Mouse (Mus musculus): ENCODE data around the gene Slc35b1. TPM values are rescaled to one million over a fixed set of nuclear protein-coding genes. Genes with fewer than 3 reads are reported as not detected.

Gene Slc35b1
- polyA plus RNA-seq, 1 experiment from 2014 or later: 92.7 TPM

DNA sequence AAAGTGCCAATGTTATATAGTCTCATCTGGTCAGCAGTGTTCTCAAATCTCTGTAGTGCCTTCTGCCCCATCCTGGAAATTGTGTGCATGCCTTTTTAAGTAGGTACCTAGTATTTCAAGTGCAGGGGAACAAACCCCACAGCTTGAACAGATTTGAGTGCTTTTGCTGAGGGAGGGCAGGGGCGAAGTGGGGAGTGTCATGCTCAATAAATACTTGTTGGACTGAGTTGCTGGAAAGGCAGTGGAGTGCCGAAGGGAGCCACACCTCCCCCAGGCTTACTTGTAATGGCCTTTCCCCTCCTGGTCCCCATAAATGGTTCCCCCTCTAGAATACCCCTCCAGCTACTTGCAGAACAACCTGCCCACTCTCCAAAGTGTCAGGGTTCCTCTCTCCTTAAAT, 40.3 kb upstream of the Slc35b1 start:
- H3K4me2 ChIP-seq (ENCODE audit: low read depth, low read length): peak overlapping the region; percentile 34
- WGBS: 48% methylated on average over 2 of the region's 2 CpGs
- no peak overlapping the region for H3K4me3 ChIP-seq (ENCODE audit: low read length)
- H3K36me3 ChIP-seq (ENCODE audit: control insufficient read depth, insufficient read depth, low read length): peaks cover 7% of the 10 kb centered on the region; the same call in 1 of the 2 replicates
- 0 out of 2 replicates have a peak overlapping the region, but pooled peaks have one; percentile 23 for H3K9ac ChIP-seq (ENCODE audit: low read length)
- H3K27ac ChIP-seq (ENCODE audit: low read length): peak overlapping the region; percentile 73
- H3K9me3 ChIP-seq (ENCODE audit: control insufficient read depth, low read length): no peaks in the 10 kb centered on the region
- peak; percentile 73 for ATAC-seq (ENCODE audit: low read depth)
- H3K27me3 ChIP-seq (ENCODE audit: control insufficient read depth, insufficient read depth, low read depth, low read length): no peaks in the 10 kb centered on the region
- H3K4me1 ChIP-seq (replicated peaks; ENCODE audit: control insufficient read depth, insufficient read depth, low read length): peaks cover 29% of the 10 kb centered on the region

DNA sequence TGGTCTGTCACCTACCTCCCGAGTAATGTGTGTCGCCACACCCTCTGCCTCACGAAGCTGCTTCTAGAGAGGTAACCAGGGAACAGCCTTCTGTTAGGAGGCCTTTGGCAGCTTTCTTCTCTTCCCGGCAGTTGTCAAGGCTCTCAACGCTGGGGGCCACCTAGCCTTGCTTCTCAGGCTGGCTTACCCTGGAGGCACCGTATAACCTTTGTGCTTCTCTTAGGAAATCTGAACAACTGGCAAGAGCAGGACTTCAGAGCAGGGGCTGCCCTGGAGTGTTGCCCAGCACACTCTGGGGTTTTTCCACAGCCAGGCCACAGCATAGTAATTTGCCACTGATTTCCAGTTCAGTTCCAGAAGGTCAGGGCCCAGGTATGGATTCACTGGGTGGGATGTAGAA, 34.2 kb upstream of the Slc35b1 start:
- WGBS: 49% methylated on average over 6 of the region's 6 CpGs
- Histone ChIP-seq H3K9me3 (ENCODE audit: control insufficient read depth, low read length) (no peaks in the 10 kb centered on the region), H3K4me3 (ENCODE audit: low read length) (no peak overlapping the region), H3K9ac (ENCODE audit: low read length) (no peak overlapping the region), H3K4me2 (ENCODE audit: low read depth, low read length) (no peak overlapping the region), H3K4me1 (replicated peaks; ENCODE audit: control insufficient read depth, insufficient read depth, low read length) (peaks cover 11% of the 10 kb centered on the region), H3K36me3 (ENCODE audit: control insufficient read depth, insufficient read depth, low read length) (peaks cover 7% of the 10 kb centered on the region; the same call in 1 of the 2 replicates), H3K27ac (ENCODE audit: low read length) (peak overlapping the region; percentile 17; the same call in 1 of the 2 replicates), H3K27me3 (ENCODE audit: control insufficient read depth, insufficient read depth, low read depth, low read length) (no peaks in the 10 kb centered on the region)
- ATAC-seq (ENCODE audit: low read depth): peak; percentile 36; the same call in 1 of the 2 replicates

GRCm38 (mm10) chr11:95350960-95351359, 33.5 kb upstream of the Slc35b1 start:
- Histone ChIP-seq H3K9ac (ENCODE audit: low read length) (no peak overlapping the region), H3K27ac (ENCODE audit: low read length) (peak overlapping the region; percentile 17; the same call in 1 of the 2 replicates), H3K27me3 (ENCODE audit: control insufficient read depth, insufficient read depth, low read depth, low read length) (no peaks in the 10 kb centered on the region), H3K4me2 (ENCODE audit: low read depth, low read length) (no peak overlapping the region), H3K9me3 (ENCODE audit: control insufficient read depth, low read length) (no peaks in the 10 kb centered on the region), H3K4me1 (replicated peaks; ENCODE audit: control insufficient read depth, insufficient read depth, low read length) (peaks cover 10% of the 10 kb centered on the region), H3K4me3 (ENCODE audit: low read length) (no peak overlapping the region), H3K36me3 (ENCODE audit: control insufficient read depth, insufficient read depth, low read length) (peaks cover 7% of the 10 kb centered on the region; the same call in 1 of the 2 replicates)
- WGBS: 79% methylated on average over 3 of the region's 3 CpGs
- no peak for ATAC-seq (ENCODE audit: low read depth)

GRCm38 (mm10) chr11:95352686-95353085, 31.8 kb upstream of the Slc35b1 start:
- Histone ChIP-seq H3K4me2 (ENCODE audit: low read depth, low read length) (no peak overlapping the region), H3K27ac (ENCODE audit: low read length) (no peak overlapping the region)
- WGBS: 78% methylated on average over 2 of the region's 2 CpGs

DNA sequence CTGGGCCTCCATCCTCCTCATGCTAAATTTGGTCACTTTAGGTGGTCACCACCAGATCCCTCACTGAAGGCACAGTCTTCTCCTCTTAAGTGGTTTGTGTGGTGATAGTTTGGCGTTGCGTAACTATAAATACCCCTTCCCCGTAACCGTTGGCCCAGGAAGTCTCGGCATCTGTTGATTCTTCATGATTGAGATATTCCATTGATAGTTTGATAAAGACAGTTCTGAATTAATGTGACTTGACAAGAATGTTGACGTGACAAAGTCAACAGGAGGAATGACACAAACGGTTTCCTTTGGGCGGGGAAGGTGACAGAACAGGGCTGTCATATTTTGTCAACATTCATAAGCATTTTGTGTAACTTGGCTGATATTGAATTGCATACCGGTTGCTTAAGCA, 31.3 kb upstream of the Slc35b1 start:
- ATAC-seq (ENCODE audit: low read depth): no peak
- no peaks in the 10 kb centered on the region for H3K27me3 ChIP-seq (ENCODE audit: control insufficient read depth, insufficient read depth, low read depth, low read length)
- H3K4me3 ChIP-seq (ENCODE audit: low read length): no peak overlapping the region
- H3K36me3 ChIP-seq (ENCODE audit: control insufficient read depth, insufficient read depth, low read length): 0 out of 2 replicates have a peak, but pooled peaks cover 2% of the 10 kb centered on the region
- no peak overlapping the region for H3K27ac ChIP-seq (ENCODE audit: low read length)
- no peak overlapping the region for H3K4me2 ChIP-seq (ENCODE audit: low read depth, low read length)
- no peaks in the 10 kb centered on the region for H3K9me3 ChIP-seq (ENCODE audit: control insufficient read depth, low read length)
- no peak overlapping the region for H3K9ac ChIP-seq (ENCODE audit: low read length)
- peaks cover 14% of the 10 kb centered on the region for H3K4me1 ChIP-seq (replicated peaks; ENCODE audit: control insufficient read depth, insufficient read depth, low read length)
- 79% methylated on average over 9 of the region's 9 CpGs for WGBS

More at GRCm38 (mm10) chr11:95352686-95353085, 31.8 kb upstream of the Slc35b1 start:
- Histone ChIP-seq H3K27me3 (ENCODE audit: control insufficient read depth, insufficient read depth, low read depth, low read length) (no peaks in the 10 kb centered on the region), H3K4me3 (ENCODE audit: low read length) (no peak overlapping the region), H3K9me3 (ENCODE audit: control insufficient read depth, low read length) (no peaks in the 10 kb centered on the region), H3K4me1 (replicated peaks; ENCODE audit: control insufficient read depth, insufficient read depth, low read length) (peaks cover 14% of the 10 kb centered on the region), H3K36me3 (ENCODE audit: control insufficient read depth, insufficient read depth, low read length) (0 out of 2 replicates have a peak, but pooled peaks cover 2% of the 10 kb centered on the region), H3K9ac (ENCODE audit: low read length) (no peak overlapping the region)
- no peak for ATAC-seq (ENCODE audit: low read depth)

DNA sequence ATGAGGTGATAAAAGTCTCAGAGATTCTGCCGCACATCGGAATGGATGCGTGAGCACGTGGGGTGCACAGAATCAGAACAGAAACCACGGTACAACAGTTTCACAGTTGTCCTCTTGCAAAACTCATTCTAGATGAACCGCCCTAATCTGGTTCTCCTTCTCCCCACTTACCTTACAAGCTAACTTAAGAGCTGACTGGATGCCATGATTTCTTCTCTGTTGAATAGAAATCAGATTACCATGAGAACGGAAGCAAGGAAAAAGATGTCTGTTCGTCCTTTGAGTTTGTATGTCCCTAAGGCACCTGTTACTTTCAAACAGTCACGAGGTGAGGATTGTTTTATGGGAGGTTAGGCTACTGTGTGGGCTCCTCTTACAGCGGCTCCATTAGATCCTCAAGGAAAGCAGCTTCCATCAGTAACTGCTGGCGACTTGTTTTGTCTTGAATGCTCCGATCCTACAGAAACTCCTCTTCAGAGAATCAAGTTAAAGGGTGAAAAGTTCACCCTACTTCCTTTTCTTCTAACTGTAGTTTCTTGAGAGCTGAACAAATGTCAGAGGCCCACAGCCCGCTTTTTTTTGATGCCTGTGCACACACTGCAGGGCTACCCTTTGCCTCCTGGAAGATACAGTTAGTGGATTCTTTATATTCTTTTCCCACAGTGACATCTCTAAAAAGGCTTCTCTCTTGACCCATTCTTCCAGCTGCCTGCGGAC, 30.1 kb upstream of the Slc35b1 start:
- Histone ChIP-seq H3K9me3 (ENCODE audit: control insufficient read depth, low read length) (no peaks in the 10 kb centered on the region), H3K9ac (ENCODE audit: low read length) (no peak overlapping the region), H3K4me3 (ENCODE audit: low read length) (no peak overlapping the region), H3K27me3 (ENCODE audit: control insufficient read depth, insufficient read depth, low read depth, low read length) (no peaks in the 10 kb centered on the region), H3K4me1 (replicated peaks; ENCODE audit: control insufficient read depth, insufficient read depth, low read length) (peaks cover 14% of the 10 kb centered on the region), H3K4me2 (ENCODE audit: low read depth, low read length) (no peak overlapping the region), H3K27ac (ENCODE audit: low read length) (no peak overlapping the region), H3K36me3 (ENCODE audit: control insufficient read depth, insufficient read depth, low read length) (no peaks in the 10 kb centered on the region)
- WGBS: 74% methylated on average over 14 of the region's 14 CpGs
- no peak for ATAC-seq (ENCODE audit: low read depth)

- 73% methylated on average over 12 of the region's 12 CpGs for WGBS
- H3K9me3 ChIP-seq (ENCODE audit: control insufficient read depth, low read length): no peaks in the 10 kb centered on the region
- no peak overlapping the region for H3K27ac ChIP-seq (ENCODE audit: low read length)
- H3K27me3 ChIP-seq (ENCODE audit: control insufficient read depth, insufficient read depth, low read depth, low read length): no peaks in the 10 kb centered on the region
- no peaks in the 10 kb centered on the region for H3K36me3 ChIP-seq (ENCODE audit: control insufficient read depth, insufficient read depth, low read length)
- H3K4me2 ChIP-seq (ENCODE audit: low read depth, low read length): no peak overlapping the region
- H3K4me3 ChIP-seq (ENCODE audit: low read length): no peak overlapping the region
- no peak for ATAC-seq (ENCODE audit: low read depth)
- peaks cover 10% of the 10 kb centered on the region for H3K4me1 ChIP-seq (replicated peaks; ENCODE audit: control insufficient read depth, insufficient read depth, low read length)
- no peak overlapping the region for H3K9ac ChIP-seq (ENCODE audit: low read length)
Observed at GRCm38 (mm10) chr11:95354945-95355660, 29.4 kb upstream of the Slc35b1 start.

DNA sequence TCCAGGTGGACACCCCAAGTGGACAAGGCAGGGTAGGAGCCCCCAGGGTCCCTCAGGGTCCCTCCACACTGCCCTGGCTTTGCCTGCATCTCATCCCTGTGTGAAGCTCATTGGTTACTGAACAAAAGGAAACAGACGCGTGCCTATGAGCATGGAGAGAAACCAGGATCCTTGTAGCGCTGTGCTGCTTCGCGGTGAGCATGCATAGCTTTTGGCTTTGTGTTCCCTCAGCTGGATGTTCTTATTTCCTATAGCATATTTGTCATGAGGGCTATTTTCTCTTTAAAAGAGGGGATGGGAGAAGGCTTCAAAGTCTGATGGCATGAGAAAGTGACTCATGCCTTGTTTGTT, 28.9 kb upstream of the Slc35b1 start:
- Histone ChIP-seq H3K4me3 (ENCODE audit: low read length) (no peak overlapping the region), H3K9ac (ENCODE audit: low read length) (no peak overlapping the region), H3K36me3 (ENCODE audit: control insufficient read depth, insufficient read depth, low read length) (no peaks in the 10 kb centered on the region), H3K27me3 (ENCODE audit: control insufficient read depth, insufficient read depth, low read depth, low read length) (no peaks in the 10 kb centered on the region), H3K4me2 (ENCODE audit: low read depth, low read length) (no peak overlapping the region), H3K27ac (ENCODE audit: low read length) (no peak overlapping the region), H3K4me1 (replicated peaks; ENCODE audit: control insufficient read depth, insufficient read depth, low read length) (peaks cover 6% of the 10 kb centered on the region), H3K9me3 (ENCODE audit: control insufficient read depth, low read length) (no peaks in the 10 kb centered on the region)
- 93% methylated on average over 5 of the region's 5 CpGs for WGBS
- ATAC-seq (ENCODE audit: low read depth): no peak

DNA sequence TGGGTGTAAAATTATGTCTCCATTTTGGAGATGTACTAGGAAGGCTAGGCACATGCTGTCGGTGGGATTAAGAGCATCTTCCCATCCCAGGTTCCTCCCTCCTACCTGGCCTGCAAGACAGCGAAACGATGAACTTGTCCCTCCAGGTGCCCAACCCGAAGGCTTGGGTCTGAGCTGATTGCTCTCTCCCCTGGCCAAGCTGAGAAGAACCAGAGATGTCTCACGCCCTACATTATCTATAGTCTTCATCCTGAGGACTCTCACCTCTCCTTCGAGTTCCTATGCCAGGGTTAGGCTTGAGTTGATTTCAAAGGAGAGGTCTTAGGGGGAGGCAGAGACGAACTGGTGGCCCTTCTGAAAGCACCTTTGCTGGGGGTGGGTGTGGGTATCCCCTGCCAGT, 28.5 kb upstream of the Slc35b1 start:
- Histone ChIP-seq H3K9me3 (ENCODE audit: control insufficient read depth, low read length) (no peaks in the 10 kb centered on the region), H3K9ac (ENCODE audit: low read length) (no peak overlapping the region), H3K36me3 (ENCODE audit: control insufficient read depth, insufficient read depth, low read length) (no peaks in the 10 kb centered on the region), H3K4me3 (ENCODE audit: low read length) (no peak overlapping the region), H3K4me1 (replicated peaks; ENCODE audit: control insufficient read depth, insufficient read depth, low read length) (peaks cover 6% of the 10 kb centered on the region), H3K27me3 (ENCODE audit: control insufficient read depth, insufficient read depth, low read depth, low read length) (no peaks in the 10 kb centered on the region), H3K4me2 (ENCODE audit: low read depth, low read length) (no peak overlapping the region), H3K27ac (ENCODE audit: low read length) (no peak overlapping the region)
- ATAC-seq (ENCODE audit: low read depth): no peak
- WGBS: 87% methylated on average over 7 of the region's 7 CpGs

All from lung, embryonic 16.5 days (tissue).